Mouse (Mus musculus): Measurements from ENCODE around the gene Dcst2.
A peak's percentile ranks its signal among the peaks of the same experiment; 100 is the strongest.

GRCm38 (mm10) chr3:89316833-89317232 is 44.9 kb upstream of the Dcst2 start:
- TF ChIP-seq CTCF (IDR thresholded peaks at IDR 0.05; ENCODE audit: borderline replicate concordance, insufficient read depth, low read length): peak; percentile 87
- no peak for TF ChIP-seq POLR2A (IDR thresholded peaks at IDR 0.05; ENCODE audit: low read depth, low read length)
